Mouse (Mus musculus): Measurements from ENCODE around the gene Btbd19. TPM values are rescaled to one million over a fixed set of nuclear protein-coding genes. Genes with fewer than 3 reads are reported as not detected.

The Btbd19 gene
- polyA plus RNA-seq, 1 experiment: 4.8 TPM

DNA sequence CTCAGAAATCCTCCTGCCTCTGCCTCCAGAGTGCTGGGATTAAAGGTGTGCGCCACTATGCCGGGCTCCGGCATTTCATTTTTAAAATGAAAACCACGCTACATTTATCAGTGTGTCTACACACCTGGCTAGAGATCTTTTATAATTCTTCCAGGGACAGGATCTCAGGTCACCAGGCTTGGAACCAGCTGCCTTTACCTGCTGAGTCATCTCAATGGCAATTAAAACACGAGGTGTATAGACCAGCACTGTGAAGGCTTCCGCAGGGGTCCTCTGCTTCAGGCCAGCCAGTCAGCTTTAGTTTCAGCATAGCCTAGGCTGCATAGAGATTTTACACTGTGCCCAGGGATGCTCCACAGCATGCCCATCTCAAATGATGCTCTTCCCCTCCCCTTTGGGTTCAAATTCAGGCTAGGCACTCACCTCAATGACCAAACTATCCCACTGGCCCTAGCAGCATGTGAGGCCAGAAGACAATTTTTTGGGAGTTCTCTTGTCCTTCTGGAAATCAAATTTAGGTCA lies 24.7 kb upstream of the Btbd19 start:
- Histone ChIP-seq H3K27ac (ENCODE audit: insufficient read depth, low read depth, low read length) (no peak overlapping the region), H3K4me1 (ENCODE audit: control insufficient read depth, insufficient read depth, low read length) (peaks cover 12% of the 10 kb centered on the region), H3K4me3 (ENCODE audit: insufficient read depth, low read length) (no peak overlapping the region)
- TF ChIP-seq POLR2A (IDR thresholded peaks at IDR 0.05; ENCODE audit: borderline replicate concordance, low read depth, low read length): no peak
- no peak for TF ChIP-seq CTCF (IDR thresholded peaks at IDR 0.05; ENCODE audit: low read depth, low read length)

DNA sequence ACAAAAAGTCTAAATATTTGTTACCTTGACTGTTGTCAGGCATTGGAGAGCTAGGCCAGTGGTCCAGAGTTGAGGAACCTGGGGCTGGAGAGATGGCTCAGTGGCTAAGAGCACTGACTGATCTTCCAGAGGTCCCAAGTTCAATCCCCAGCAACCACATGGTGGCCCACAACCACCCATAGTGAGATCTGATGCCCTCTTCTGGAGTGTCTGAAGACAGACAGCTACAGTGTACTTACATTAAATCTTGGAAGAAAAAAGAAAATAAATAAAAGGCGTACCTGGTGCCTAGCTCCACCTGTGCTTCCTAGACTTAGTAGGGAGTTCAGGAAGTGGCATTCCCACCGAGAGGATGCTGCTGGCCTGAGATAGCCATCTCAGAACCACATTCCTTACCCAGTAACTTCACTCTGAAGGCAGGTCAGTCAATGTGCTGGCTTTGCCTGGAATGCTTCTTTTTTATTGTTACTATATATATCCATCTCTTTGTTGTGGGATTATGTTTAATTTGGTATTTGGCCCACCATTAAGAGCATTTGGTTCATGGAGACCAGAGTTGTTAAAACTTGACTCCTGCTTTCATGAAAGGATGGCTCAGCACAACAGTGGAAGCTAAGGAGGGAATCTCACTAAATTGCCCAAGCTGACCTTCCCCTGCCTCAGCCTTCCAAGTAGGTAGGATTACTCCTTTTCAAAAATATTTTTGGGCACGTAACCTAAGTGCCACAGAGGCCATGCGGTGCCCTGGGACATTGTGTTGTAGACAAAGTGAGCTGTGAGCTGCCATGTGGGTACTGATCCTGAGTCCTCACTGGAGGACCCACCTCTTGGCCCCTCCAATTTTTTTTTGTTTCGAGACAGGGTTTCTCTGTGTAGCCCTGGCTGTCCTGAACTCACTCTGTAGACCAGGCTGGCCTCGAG lies 24.0 kb upstream of the Btbd19 start:
- no peak overlapping the region for H3K4me3 ChIP-seq (ENCODE audit: insufficient read depth, low read length)
- peaks cover 12% of the 10 kb centered on the region for H3K4me1 ChIP-seq (ENCODE audit: control insufficient read depth, insufficient read depth, low read length)
- no peak for TF ChIP-seq CTCF (IDR thresholded peaks at IDR 0.05; ENCODE audit: low read depth, low read length)
- no peak for TF ChIP-seq POLR2A (IDR thresholded peaks at IDR 0.05; ENCODE audit: borderline replicate concordance, low read depth, low read length)
- H3K27ac ChIP-seq (ENCODE audit: insufficient read depth, low read depth, low read length): no peak overlapping the region

DNA sequence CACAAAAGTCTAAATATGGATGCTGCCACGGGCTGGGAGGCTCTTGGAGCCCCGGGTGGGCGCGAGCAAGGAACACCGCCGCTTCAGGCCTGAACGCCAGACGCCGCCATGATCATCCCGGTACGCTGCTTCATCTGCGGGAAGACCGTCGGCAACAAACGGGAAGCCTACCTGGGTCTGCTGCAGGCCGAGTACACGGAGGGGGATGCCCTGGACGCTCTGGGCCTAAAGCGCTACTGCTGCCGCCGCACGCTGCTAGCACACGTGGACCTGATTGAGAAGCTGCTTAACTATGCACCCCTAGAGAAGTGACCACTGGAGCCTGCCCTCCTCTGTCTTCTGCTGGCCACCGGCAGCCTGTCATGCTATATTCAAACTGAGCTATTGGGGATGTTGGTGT lies 23.3 kb upstream of the Btbd19 start:
- no peak for TF ChIP-seq CTCF (IDR thresholded peaks at IDR 0.05; ENCODE audit: low read depth, low read length)
- TF ChIP-seq POLR2A (IDR thresholded peaks at IDR 0.05; ENCODE audit: borderline replicate concordance, low read depth, low read length): no peak
- H3K27ac ChIP-seq (ENCODE audit: insufficient read depth, low read depth, low read length): no peak overlapping the region
- peaks cover 9% of the 10 kb centered on the region for H3K4me1 ChIP-seq (ENCODE audit: control insufficient read depth, insufficient read depth, low read length)
- no peak overlapping the region for H3K4me3 ChIP-seq (ENCODE audit: insufficient read depth, low read length)

DNA sequence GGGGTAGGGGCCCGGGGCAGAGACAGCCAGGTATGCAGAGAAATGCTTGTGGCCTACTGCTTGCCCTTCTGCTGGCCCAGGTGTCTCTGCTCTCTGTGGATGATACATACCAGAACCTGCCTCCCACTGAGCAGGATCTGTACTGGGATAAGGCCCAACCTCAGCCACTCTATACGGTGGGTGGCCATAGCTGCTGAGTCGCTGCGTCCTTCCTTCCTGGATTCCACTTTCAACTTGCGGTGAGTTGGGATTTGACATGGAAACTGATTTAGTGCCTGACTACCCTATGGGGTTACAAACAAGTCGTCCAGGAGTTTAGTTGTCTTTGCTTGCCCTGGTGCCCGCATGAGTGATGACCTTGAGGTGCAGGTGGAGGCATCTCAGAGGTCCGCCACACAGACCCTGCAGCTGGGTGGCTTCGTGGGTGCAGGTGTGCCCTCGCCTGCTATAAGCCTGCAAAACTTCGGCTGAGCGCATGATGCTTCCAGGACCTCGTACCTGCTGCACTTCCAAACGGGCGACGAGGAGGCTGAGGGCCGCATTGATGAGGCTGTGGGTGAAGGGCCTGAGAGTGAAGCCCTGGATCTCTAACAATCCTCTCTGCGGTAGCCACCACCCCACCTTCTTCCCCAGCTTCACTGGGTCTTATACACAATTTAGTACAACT lies 22.7 kb upstream of the Btbd19 start:
- TF ChIP-seq POLR2A (IDR thresholded peaks at IDR 0.05; ENCODE audit: borderline replicate concordance, low read depth, low read length) (no peak), CTCF (IDR thresholded peaks at IDR 0.05; ENCODE audit: low read depth, low read length) (no peak)
- no peak overlapping the region for H3K4me3 ChIP-seq (ENCODE audit: insufficient read depth, low read length)
- H3K27ac ChIP-seq (ENCODE audit: insufficient read depth, low read depth, low read length): no peak overlapping the region
- H3K4me1 ChIP-seq (ENCODE audit: control insufficient read depth, insufficient read depth, low read length): peaks cover 4% of the 10 kb centered on the region

GRCm38 (mm10) chr4:117146176-117146575 lies 20.7 kb upstream of the Btbd19 start:
- H3K4me1 ChIP-seq (ENCODE audit: control insufficient read depth, insufficient read depth, low read length): no peaks in the 10 kb centered on the region
- H3K27ac ChIP-seq (ENCODE audit: insufficient read depth, low read depth, low read length): no peak overlapping the region
- no peak overlapping the region for H3K4me3 ChIP-seq (ENCODE audit: insufficient read depth, low read length)
- TF ChIP-seq CTCF (IDR thresholded peaks at IDR 0.05; ENCODE audit: low read depth, low read length) (peak; percentile 97), POLR2A (IDR thresholded peaks at IDR 0.05; ENCODE audit: borderline replicate concordance, low read depth, low read length) (no peak)

DNA sequence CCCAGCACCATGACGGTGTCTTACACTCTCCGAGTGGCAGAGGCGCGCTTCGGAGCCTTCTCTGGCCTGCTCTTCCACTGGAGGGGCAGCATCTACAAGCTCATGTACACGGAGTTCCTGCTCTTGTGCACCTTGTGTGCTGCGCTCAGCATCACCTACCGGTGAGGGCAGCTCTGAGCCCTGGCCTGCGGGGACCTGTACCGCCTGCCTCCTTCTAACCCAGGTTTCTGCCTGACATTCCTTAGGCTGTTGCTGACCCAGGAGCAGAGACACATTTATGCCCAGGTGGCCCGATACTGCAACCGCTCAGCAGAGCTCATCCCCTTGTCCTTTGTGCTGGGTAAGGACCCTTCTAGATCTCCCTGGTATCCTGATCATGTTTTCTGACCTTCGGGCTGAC lies 19.7 kb upstream of the Btbd19 start:
- Histone ChIP-seq H3K4me3 (ENCODE audit: insufficient read depth, low read length) (no peak overlapping the region), H3K27ac (ENCODE audit: insufficient read depth, low read depth, low read length) (no peak overlapping the region), H3K4me1 (ENCODE audit: control insufficient read depth, insufficient read depth, low read length) (no peaks in the 10 kb centered on the region)
- TF ChIP-seq CTCF (IDR thresholded peaks at IDR 0.05; ENCODE audit: low read depth, low read length): no peak
- TF ChIP-seq POLR2A (IDR thresholded peaks at IDR 0.05; ENCODE audit: borderline replicate concordance, low read depth, low read length): no peak

DNA sequence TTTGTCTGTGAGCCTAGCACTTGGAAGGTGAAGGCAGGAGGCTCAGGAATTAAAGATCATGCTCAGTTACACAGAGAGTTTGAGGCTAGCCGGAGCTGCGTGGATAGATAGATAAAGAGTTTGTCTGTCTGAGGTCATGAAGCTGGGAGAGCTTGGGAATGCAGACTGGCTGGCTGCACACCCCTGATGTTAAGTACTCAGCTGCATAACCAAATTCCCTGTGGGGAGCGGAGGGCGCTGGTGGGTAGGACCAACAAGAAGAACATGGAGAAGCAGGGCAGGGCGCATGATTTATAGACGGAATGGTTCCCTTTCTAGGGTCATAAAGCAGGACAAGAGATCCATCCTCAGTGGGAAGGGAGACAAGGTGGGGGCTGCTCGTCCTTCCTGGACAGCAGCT lies 17.5 kb upstream of the Btbd19 start:
- no peaks in the 10 kb centered on the region for H3K4me1 ChIP-seq (ENCODE audit: control insufficient read depth, insufficient read depth, low read length)
- no peak overlapping the region for H3K4me3 ChIP-seq (ENCODE audit: insufficient read depth, low read length)
- TF ChIP-seq POLR2A (IDR thresholded peaks at IDR 0.05; ENCODE audit: borderline replicate concordance, low read depth, low read length) (no peak), CTCF (IDR thresholded peaks at IDR 0.05; ENCODE audit: low read depth, low read length) (no peak)

DNA sequence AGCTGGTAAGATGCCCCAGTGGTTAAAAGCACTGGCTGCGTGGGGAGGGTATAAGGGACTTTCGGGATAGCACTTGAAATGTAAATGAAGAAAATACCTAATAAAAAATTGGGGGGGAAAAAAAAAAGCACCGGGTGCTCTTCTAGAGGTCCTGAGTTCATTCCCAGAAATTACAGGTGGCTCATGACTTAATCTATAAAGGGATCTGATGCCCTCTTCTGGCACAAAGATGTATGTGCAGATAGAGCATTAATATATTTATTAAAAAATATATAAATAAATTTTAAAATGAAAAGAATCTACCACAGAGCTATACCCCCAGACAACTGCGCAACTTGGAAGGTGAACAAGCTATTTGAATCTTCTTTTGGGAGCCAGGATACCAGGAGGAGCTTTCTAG lies 15.1 kb upstream of the Btbd19 start:
- Histone ChIP-seq H3K27ac (ENCODE audit: insufficient read depth, low read depth, low read length) (no peak overlapping the region), H3K4me1 (ENCODE audit: control insufficient read depth, insufficient read depth, low read length) (peaks cover 10% of the 10 kb centered on the region), H3K4me3 (ENCODE audit: insufficient read depth, low read length) (no peak overlapping the region)

More for the DNA sequence above, 17.5 kb upstream of the Btbd19 start:
- H3K27ac ChIP-seq (ENCODE audit: insufficient read depth, low read depth, low read length): no peak overlapping the region

GRCm38 (mm10) chr4:117139217-117139612 lies 13.7 kb upstream of the Btbd19 start:
- TF ChIP-seq CTCF (IDR thresholded peaks at IDR 0.05; ENCODE audit: low read depth, low read length): peak; percentile 54; the same call in 1 of the 2 replicates
- TF ChIP-seq POLR2A (IDR thresholded peaks at IDR 0.05; ENCODE audit: borderline replicate concordance, low read depth, low read length): no peak

More for the DNA sequence above, 15.1 kb upstream of the Btbd19 start:
- no peak for TF ChIP-seq CTCF (IDR thresholded peaks at IDR 0.05; ENCODE audit: low read depth, low read length)
- no peak for TF ChIP-seq POLR2A (IDR thresholded peaks at IDR 0.05; ENCODE audit: borderline replicate concordance, low read depth, low read length)

More at GRCm38 (mm10) chr4:117139217-117139612, 13.7 kb upstream of the Btbd19 start:
- peaks cover 22% of the 10 kb centered on the region for H3K4me1 ChIP-seq (ENCODE audit: control insufficient read depth, insufficient read depth, low read length)
- H3K27ac ChIP-seq (ENCODE audit: insufficient read depth, low read depth, low read length): no peak overlapping the region
- no peak overlapping the region for H3K4me3 ChIP-seq (ENCODE audit: insufficient read depth, low read length)

All from bone marrow macrophage, adult 2 months (primary cell).